Mouse (Mus musculus): Measurements from ENCODE around the gene Uts2b.

DNA sequence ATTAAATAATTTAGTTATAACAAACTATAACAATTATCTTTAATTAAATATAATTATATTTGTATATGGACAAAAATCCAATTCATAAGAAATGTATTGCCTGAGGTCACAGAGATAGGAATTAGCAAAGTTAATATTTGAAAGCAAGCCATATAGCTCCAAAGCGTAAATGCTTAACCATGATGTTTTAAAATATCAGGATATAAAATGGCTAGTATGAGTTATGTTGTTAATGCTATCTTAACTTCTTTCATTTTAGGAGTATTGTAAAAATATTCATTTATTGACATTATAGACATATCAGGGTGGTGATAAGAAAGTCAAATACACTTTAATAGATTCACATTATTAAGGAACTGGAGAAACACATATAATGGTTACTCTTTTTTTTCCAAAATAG is 10.0 kb downstream of the Uts2b start:
- TF ChIP-seq CTCF (IDR thresholded peaks at IDR 0.05; ENCODE audit: low read depth, low read length) (no peak), GATA1 (IDR thresholded peaks at IDR 0.05; ENCODE audit: borderline replicate concordance, low read length) (no peak), POLR2AphosphoS5 (IDR thresholded peaks at IDR 0.05; ENCODE audit: insufficient replicate concordance, low read depth, low read length) (no peak), TAL1 (conservative IDR thresholded peaks at IDR 0.05; ENCODE audit: low read depth, low read length) (no peak)

Data from G1E (cell line).